Mouse (Mus musculus) large intestine, adult 2 months (tissue): ENCODE results near the gene 5730596B20Rik. TPM values are rescaled to one million over a fixed set of nuclear protein-coding genes. Genes with fewer than 3 reads are reported as not detected.

Experiments
- DNase-seq: peaks from one replicate; pipeline ENCODE4 v3.0.0-alpha.2; 2012; ENCODE audit warnings: low read depth, low spot score
- WGBS: fragments of 180-500 bp; shearing (Covaris S2); methylation state at CpG from one replicate; pipeline ENCODE4 v1.1.7; 2018; 5-methylcytosine and 5-hydroxymethylcytosine counted together
- polyA plus RNA-seq: library from polyadenylated mRNA; depleted of rRNA; stranded (reverse); fragments of >200 nt; gene quantifications from 2 replicates; pipeline ENCODE4 v1.2.3, GENCODE M21; 2012; rRNA removed

5730596B20Rik gene
- 0.02 and 0.07 TPM in 2 replicates for polyA plus RNA-seq

DNA sequence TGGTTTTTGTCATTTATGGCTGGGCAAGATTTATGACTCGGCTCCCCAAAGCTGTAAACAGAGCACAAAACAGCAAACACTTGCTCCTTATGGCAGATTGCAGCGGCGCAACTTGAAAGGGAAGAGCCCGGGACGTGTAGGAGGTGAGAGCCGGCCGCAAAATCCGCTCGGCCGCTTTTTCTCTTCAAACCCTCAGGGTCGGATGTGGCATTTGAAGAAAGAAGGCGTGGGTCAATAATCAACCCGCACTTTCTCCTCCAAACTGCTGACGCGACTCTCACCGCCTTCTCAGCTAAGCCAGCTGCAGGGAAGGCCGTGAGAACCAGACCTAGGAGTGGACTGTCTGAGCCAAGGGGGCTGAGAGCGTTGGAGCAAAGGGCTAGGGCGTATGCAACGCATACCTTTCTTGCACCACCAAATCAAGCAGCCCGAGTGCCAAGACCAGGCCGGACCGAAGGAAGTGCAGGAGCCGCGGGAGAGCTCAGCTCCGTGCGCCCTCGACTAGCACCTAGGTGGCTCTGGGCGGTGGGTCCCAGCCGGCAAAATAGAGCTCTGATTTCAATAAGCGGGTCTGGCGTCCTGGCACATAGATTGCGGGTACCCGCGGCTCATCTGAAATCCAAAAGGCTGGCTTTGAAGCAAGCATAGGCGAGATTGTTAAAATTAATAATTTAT is at the start of gene 5730596B20Rik:
5730596B20Rik (plus strand) TSS at position 438 of the 675 bp plus-strand sequence.
- WGBS, result 21% methylated on average over 36 of the region's 36 CpGs
- DNase-seq, result no peak

DNA sequence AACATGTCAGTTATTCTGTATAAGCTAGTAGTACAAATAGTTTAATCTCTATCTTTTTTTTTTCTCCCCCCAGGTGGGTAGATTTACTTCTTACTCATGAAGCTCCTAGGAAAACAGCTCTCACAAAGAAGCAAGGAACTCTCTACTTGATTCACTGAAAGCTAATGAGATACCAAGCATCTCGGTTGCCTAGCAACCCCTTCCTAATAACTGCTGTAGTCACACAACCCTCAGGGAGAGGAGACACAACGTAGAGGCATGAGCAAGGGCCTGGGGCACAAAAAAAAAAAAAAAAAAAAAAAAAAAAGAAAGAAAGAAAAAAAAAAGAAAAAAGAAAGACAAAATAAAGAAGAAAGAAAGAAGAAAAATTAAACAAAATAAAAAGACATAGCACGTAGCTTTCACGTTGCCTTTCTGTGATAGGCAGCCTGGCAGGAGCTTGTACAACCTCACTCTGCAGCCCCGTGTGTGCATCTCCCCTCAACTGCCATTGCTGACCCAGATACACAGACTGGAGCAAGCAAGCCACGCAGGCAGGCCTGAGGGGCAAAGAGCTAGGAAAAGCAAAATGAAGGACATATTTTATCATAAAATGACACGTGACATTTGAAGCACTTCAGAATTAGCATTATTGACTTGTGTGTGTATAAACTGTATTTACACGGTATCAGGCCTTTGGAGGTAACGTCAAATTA is 39.3 kb upstream of the 5730596B20Rik start:
- 83% methylated on average over 9 of the region's 9 CpGs for WGBS
- no peak for DNase-seq

DNA sequence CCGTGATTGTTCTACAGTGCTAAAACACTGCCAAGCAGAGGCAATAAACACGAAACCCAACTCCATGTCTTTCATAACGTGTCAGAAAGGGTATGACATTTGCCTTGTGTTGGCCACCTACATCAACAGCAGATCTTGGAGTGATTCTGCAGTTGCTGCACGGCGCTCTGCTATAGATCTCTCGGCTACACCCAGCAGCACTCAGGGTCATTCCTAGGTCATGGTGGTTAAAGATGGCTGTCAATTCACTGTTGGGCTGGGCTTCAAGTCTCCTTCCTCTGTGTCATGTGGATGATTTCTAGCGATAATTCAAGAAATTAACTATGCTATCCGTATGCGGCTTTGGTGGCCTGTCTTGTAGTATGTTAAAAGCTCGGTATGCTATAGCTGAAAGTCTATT is 38.7 kb upstream of the 5730596B20Rik start:
- DNase-seq, result no peak
- 81% methylated on average over 10 of the region's 10 CpGs for WGBS

GRCm38 (mm10) chr6:52139115-52139514 is 38.2 kb upstream of the 5730596B20Rik start:
- DNase-seq, result no peak
- 94% methylated on average over 5 of the region's 5 CpGs for WGBS

DNA sequence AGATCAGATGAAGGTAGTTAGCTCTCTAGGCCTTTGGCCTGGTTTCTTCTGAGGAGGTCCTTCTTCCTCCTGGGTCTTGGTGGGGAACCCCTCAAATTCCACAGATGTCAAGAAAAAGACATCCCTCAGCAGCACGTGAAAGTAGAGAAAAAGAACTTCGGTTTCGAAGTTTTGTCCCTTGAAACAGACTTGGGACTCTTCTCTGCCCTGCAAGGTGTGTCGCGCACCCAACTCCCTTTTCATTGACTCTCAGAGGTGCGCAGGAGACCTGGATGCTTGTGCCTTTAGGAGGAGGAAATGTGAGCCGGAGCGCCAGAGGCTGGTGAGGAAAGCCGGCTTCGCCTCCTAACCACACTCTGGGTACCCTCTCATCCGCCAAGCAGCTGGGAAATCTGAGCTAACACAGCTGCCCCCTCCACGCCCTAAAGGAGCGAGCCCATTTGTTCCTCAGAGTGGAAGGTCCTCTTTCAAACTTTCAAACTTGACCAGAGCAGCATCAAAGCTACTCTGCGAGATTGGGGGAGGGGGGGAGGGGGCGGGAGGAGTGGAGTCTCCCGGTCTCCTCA is 26.8 kb upstream of the 5730596B20Rik start:
- WGBS, result 40% methylated on average over 16 of the region's 16 CpGs
- no peak for DNase-seq

GRCm38 (mm10) chr6:52151571-52151970 is 25.7 kb upstream of the 5730596B20Rik start:
- no peak for DNase-seq
- 76% methylated on average over 4 of the region's 4 CpGs for WGBS

GRCm38 (mm10) chr6:52152226-52153193 is 24.8 kb upstream of the 5730596B20Rik start:
- DNase-seq, result no peak
- 60% methylated on average over 16 of the region's 16 CpGs for WGBS

DNA sequence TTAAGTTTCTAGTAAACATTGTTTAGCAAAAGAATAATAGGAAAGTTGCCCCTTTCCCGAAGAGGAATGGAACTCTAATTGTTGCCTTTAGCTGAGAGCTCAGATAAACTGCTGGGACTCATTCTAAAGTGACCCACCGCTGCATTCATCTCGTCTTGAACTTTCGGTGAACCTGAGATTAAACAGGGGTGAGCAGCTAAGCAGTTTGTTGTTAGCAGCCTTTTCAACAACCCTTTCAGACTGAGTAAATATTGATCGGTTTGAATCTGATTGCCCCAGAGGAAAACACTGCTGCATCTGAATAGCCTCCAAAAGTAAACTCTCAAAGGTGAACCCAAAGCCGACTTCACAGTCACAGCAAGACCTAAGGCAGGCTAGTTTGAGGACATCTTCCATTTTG is 24.0 kb upstream of the 5730596B20Rik start:
- WGBS, result 43% methylated on average over 6 of the region's 6 CpGs
- DNase-seq, result no peak

DNA sequence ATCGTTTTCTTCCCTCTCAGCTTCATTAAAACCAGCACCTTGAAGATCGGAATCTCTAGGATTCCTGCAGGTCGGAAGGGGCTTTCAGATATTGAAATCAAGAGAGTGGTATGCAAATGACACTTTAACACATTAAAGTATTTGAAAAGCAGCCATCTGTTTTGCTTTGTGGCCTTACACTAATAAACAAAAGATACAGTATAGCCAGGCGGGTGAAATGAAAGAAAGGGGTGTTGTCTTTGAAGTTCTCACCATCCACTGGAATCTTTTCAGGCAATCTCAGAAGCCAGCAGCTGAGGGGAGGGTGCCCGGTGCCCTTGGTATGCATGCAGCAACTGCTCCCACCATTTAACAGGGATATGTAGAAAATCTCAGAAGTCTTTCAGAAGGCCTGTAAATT is 23.3 kb upstream of the 5730596B20Rik start:
- 80% methylated on average over 5 of the region's 5 CpGs for WGBS
- DNase-seq, result no peak

DNA sequence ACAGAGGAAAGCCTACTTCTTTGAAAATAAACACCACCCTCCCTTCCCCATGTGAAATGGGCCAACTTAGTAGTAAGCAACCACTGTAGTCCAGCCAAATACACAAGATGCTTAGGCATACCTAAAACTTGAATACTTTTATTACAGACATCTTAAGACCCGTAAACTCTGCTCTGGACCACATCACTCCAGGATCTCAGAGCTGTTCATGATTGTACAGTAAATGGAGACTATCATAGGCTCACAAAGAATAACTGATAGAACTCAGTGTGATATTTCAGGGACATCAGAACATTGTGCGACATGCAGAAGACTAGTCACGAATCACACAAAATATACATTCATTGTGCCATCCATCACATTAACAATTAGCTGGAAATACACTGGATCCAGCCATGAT is 21.8 kb upstream of the 5730596B20Rik start:
- WGBS, result 92% methylated on average over 3 of the region's 3 CpGs
- no peak for DNase-seq

GRCm38 (mm10) chr6:52156551-52157200 is 20.6 kb upstream of the 5730596B20Rik start:
- 46% methylated on average over 20 of the region's 20 CpGs for WGBS
- DNase-seq, result no peak

GRCm38 (mm10) chr6:52157466-52158275 is 19.6 kb upstream of the 5730596B20Rik start:
- DNase-seq, result no peak
- WGBS, result 8% methylated on average over 32 of the region's 32 CpGs

DNA sequence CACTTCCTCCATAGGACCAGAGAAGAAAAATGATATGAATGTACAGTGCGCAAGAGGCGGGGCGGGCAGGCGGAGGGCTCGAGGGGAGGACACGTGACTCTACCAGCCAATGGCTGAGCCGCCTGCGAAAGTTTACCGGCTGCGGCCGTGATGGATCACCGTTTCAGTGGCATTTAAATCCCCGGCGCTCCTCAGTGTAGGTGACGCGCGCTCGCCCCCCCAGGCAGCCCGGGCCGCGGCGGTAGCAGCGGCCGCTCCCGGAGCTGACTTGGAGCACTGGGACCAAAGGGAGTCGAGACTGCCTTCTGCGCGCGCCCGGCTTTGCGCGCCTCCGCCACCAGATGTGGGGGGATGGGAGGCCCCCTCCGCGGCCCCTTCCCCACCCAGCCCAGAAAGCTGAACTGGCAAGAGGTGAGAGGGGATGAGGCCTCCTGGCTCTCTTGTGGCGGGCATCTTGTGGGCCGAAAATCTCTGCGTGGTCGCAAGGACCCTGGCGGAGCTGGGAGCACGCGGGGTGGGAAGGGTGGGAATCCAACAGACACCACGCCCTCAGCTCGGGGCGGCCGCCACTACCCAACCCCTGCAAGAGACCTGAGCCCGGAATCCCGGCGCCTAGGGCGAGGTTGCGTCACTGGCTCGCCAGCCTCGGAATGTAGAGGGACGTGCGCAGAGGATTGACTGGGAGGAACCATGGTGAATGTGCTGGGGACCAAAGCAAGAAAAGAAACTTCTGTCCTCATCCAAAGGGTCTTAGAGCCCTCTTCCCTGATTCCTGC is 18.8 kb upstream of the 5730596B20Rik start, which contains the start of gene Hoxa1:
Hoxa1 (minus strand) TSS at position 42 of the 776 bp plus-strand sequence.
- no peak for DNase-seq
- under 1% methylated on average over 55 of the region's 55 CpGs for WGBS

GRCm38 (mm10) chr6:52159164-52159761 is 18.0 kb upstream of the 5730596B20Rik start:
- WGBS, result 29% methylated on average over 12 of the region's 12 CpGs
- DNase-seq, result no peak

DNA sequence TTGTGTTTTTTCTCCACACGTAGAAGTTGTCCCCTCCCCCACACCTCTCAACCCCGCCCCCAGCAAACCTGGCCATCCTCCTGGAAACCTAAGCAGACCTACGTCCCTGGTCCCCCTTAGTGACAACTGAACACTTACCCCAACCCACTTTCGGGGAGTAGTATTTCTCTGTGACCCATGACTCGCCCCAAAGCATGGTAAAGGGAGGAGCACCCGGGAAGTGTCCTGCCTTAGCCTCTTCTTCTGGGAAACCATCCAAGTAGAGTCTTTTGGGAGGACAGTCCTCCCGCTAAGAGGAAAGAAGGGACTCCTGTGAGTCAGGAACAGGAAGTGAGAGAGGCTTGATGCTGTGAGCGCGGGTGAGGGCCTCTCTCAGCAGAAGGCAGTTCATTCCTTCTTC is 17.3 kb upstream of the 5730596B20Rik start:
- 19% methylated on average over 9 of the region's 9 CpGs for WGBS
- DNase-seq, result no peak

DNA sequence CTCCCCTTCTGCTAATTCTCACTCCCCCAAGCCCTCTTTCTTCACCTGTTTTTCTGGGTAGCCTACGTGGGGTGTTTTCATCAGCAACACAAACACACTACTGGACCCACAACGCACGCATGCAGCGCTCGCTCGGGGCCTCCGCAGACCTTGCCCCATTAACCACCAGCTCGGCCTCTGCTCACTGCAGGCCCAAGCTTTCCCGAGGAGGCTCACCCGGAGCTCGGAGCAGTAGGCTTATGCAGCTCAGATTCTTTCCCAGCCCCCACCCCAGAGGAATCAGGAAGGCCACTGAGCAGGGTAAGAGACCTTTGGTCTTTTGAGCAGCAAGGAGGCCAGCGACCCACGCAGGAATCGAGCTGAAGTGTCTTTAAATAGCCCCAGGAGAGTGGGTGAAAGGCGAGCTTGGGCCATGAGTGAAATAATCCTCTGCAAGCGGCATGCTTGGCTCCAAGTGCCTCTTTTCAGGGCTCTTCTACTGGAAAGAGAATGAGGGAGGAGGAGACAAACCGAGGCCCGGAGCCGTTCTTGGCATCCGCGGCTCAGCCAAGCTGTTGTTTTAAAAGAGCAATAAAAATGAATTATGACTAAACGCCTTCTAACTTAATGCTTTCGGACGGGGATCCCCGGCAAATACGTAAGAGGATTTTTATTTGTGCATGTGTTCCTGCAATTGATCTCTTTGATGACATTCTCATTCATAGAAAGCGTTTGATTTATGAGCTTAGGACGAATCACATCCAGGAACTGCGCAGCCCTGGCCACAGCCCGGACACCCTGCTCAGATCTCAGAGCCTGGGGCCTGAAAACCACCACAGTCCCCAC is 16.6 kb upstream of the 5730596B20Rik start:
- WGBS, result 6% methylated on average over 30 of the region's 30 CpGs
- no peak for DNase-seq
